Mouse (Mus musculus) 3T3-L1 (cell line): Measurements from ENCODE around the gene Ube2q2.
"Not testable (repeated sequence)": the region's sequence is repeated elsewhere in the genome, so short reads cannot be mapped to it uniquely, and the experiment has no call there.

ENCODE experiments used
- DNase-seq: peaks from one replicate; pipeline ENCODE4 v3.0.0-alpha.2; 2015; ENCODE audit warnings: low read depth, low spot score

Ube2q2 gene

GRCm38 (mm10) chr9:55236235-55237165 is 87.8 kb downstream of the Ube2q2 start:
- no peak for DNase-seq

GRCm38 (mm10) chr9:55240852-55241251 is 92.2 kb downstream of the Ube2q2 start:
- DNase-seq: no peak

- no peak for DNase-seq
Measured at GRCm38 (mm10) chr9:55241863-55242685, 93.4 kb downstream of the Ube2q2 start.

GRCm38 (mm10) chr9:55243280-55243679 is 94.6 kb downstream of the Ube2q2 start:
- DNase-seq: no peak

- no peak for DNase-seq
Measured at GRCm38 (mm10) chr9:55244079-55244478, 95.4 kb downstream of the Ube2q2 start.

GRCm38 (mm10) chr9:55245057-55245750 is 96.5 kb downstream of the Ube2q2 start:
- not testable (repeated sequence) for DNase-seq

GRCm38 (mm10) chr9:55246440-55246839 is 97.8 kb downstream of the Ube2q2 start:
- no peak for DNase-seq

- no peak for DNase-seq
Measured at GRCm38 (mm10) chr9:55246918-55247317, 98.3 kb downstream of the Ube2q2 start.

- no peak for DNase-seq
Measured at GRCm38 (mm10) chr9:55248465-55248864, 99.8 kb downstream of the Ube2q2 start.

- no peak for DNase-seq
Measured at GRCm38 (mm10) chr9:55250595-55251247, 102.1 kb downstream of the Ube2q2 start.

- peak; percentile 27 for DNase-seq
Measured at GRCm38 (mm10) chr9:55252097-55252496, 103.4 kb downstream of the Ube2q2 start.

- DNase-seq: no peak
Measured at GRCm38 (mm10) chr9:55253849-55254248, 105.2 kb downstream of the Ube2q2 start.

- DNase-seq: no peak
Measured at GRCm38 (mm10) chr9:55255056-55255455, 106.4 kb downstream of the Ube2q2 start.

- no peak for DNase-seq
Measured at GRCm38 (mm10) chr9:55255604-55256003, 107.0 kb downstream of the Ube2q2 start.

- DNase-seq: no peak
Measured at GRCm38 (mm10) chr9:55257105-55257504, 108.5 kb downstream of the Ube2q2 start.
